Mouse (Mus musculus): Measurements from ENCODE around the gene Gm2564.
"Not testable (repeated sequence)": the region's sequence is repeated elsewhere in the genome, so short reads cannot be mapped to it uniquely, and the experiment has no call there.

Gm2564 gene

DNA sequence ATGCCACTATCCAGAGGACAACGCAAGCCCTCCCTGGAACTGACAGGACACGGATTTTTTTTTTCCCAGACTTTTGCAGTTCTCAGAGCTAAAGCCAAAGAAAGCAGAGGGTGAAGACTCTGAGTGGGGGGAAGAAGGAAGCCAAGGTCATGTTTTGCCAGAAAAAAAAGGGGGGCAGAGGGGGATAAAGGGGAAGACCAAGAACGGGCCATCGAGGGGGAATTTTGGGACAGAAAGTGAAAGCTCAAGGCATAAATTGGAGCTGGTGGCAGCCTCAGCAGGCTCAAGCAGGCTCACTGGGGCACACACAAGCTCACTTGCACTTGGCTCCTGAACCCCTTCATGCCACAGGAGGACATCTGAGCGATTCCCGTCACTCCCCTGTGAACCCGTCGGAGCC is at the start of gene Gm2564:
Gm2564 (plus strand) TSS at position 301 of the 400 bp plus-strand sequence.
- not testable (repeated sequence) for DNase-seq

DNA sequence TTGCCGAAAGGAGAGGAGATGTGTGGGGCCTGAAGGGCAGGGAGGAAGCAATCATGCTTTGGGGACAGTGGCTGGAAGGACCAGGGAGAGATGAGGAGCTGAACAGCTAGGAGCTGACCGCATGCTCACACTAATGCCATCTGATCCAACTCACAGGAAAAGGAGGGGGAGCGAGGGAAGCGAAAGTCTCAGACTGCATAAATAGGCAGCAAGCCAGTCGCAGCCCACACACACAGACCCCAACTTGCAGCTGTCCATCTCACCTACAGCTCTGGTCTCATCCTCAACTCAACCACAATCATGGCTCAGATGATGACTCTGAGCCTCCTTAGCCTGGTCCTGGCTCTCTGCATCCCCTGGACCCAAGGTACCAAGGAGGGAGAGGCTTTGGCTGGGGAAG is 17.6 kb upstream of the Gm2564 start, which contains the start of gene Gm10591:
Gm10591 (plus strand) TSS at position 301 of the 400 bp plus-strand sequence.
- not testable (repeated sequence) for DNase-seq

DNA sequence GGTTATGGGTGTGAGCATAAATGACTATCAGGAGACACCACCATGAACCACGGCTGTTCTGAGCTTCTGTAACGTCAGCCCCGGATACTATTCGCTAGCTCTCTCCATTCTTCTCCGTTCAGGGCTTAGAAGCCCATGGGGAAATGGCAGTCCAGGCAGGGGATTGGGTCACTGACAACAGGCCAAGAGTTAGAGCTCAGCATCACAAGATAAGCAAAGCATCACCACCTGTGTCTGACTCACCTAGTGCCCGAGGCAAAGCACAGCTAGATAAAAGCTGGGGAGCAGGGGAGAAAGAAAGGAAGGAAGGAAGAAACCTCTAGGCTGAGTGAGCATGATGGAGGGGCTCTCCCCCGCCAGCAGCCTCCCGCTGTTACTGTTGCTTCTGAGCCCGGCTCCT is 25.4 kb downstream of the Gm2564 start, which contains the start of gene Ccl27b:
Ccl27b (plus strand) TSS at position 301 of the 400 bp plus-strand sequence.
- not testable (repeated sequence) for DNase-seq

GRCm38 (mm10) chr4:42661793-42662192 is 32.3 kb downstream of the Gm2564 start, which contains the start of gene Il11ra2:
Gene Il11ra2, minus strand, starts transcription at chr4:42661893.
- DNase-seq: not testable (repeated sequence)

DNA sequence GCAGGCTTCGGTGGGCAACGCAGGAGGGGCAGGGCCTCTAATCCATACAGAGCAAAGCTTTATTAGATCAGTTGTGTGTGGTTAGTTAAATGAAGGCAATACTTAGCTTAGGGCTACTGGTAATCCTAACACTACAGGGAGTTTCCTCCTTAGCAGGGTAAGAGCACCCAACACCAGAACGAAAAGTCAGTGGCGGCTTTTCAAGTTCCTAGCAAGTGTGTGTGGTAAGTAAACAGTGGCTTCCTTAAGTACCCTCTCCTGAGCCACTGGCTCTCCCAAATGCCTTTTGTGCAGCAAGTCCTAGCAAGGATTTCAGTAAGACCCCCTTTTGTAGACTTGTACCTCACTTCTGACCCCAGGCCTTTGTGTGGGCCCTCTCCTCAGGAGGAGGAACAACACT is 45.9 kb downstream of the Gm2564 start:
- not testable (repeated sequence) for DNase-seq

GRCm38 (mm10) chr4:42679365-42679764 is 49.8 kb downstream of the Gm2564 start:
- not testable (repeated sequence) for DNase-seq

DNA sequence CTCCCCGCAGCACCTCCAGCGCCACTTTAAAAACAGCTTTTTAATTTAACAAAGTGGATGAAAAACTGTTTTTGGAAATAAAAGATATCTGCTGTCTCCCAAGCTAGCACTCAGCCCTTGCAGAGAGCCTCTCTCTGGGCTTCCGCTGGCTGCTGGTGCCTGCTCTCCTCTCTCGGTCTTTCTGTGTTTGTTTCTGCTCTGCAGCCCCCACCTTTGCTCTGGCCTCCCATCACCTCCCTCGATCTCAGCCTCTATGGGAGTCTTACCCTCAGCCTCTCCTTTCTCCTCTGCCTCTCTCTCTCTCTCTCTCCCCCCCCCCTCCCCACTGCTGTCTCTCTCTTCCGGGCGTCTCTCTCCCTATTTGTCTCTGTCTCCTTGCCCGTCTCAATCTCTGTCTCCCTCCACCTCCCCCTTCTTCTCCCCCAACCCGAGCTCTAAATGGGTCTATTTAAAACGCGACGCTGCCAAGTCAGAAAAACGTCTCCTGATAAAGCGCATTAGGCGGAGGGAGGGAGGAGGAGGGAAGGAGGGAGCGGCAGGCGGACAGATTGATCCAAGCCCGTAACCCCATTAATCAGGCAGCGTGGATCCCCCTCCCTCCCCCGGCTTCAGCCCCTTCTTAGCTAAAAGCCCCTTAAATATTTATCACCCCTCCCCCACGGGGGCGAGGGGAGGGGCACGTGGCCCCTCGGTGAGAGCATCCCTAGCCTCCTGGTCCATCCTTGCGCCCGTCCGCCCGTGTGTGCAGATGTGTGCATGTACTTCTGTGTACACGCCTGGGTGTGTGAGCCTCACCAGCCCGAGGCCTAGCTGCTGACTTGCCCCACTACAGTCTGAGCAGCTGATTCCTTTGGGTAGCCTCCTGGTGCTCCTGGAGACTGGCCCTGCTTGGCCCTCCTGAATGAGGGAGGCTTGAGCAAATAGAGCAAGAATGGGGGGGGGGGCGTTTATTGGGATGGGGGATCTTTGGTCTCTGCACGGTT is 51.1 kb downstream of the Gm2564 start:
- DNase-seq: not testable (repeated sequence)
